Mouse (Mus musculus) testis, adult 2 months (tissue): ENCODE measurements around the gene Nup210. TPM values are rescaled to one million over a fixed set of nuclear protein-coding genes. Genes with fewer than 3 reads are reported as not detected.
A peak's percentile ranks its signal among the peaks of the same experiment; 100 is the strongest.

Experiments used
- H3K27ac ChIP-seq: fragments of 200-500 bp; 2 replicates; pipeline ENCODE4 v1.5.1; 2012; ENCODE audit warnings: low read depth, low read length; ENCODE audit not compliant: control insufficient read depth, insufficient read depth
- H3K27me3 ChIP-seq: fragments of 200-500 bp; 2 replicates; pipeline ENCODE4 v1.6.1; 2012; ENCODE audit warnings: mild to moderate bottlenecking, low read length, moderate library complexity; ENCODE audit not compliant: control insufficient read depth, insufficient read depth
- H3K36me3 ChIP-seq: fragments of 200-500 bp; 2 replicates; pipeline ENCODE4 v1.6.1; 2012; ENCODE audit warnings: mild to moderate bottlenecking, low read length; ENCODE audit not compliant: control insufficient read depth, insufficient read depth
- H3K4me1 ChIP-seq: fragments of 200-500 bp; 2 replicates; pipeline ENCODE4 v1.6.1; 2012; ENCODE audit warnings: low read length; ENCODE audit not compliant: control insufficient read depth, insufficient read depth
- H3K4me3 ChIP-seq: fragments of 200-500 bp; 2 replicates; pipeline ENCODE4 v1.5.1; 2012; ENCODE audit warnings: low read depth, mild to moderate bottlenecking, low read length, moderate library complexity, mixed read lengths; ENCODE audit not compliant: control insufficient read depth
- CTCF ChIP-seq: fragments of 200-500 bp; IDR thresholded peaks from 2 replicates; pipeline ENCODE4 v1.5.1; 2012; ENCODE audit warnings: low read depth, mild to moderate bottlenecking, inconsistent platforms, low read length, moderate library complexity; ENCODE audit not compliant: control insufficient read depth, insufficient read depth, insufficient replicate concordance
- POLR2A ChIP-seq: fragments of 200-500 bp; IDR thresholded peaks from 2 replicates; pipeline ENCODE4 v1.6.1; 2012; ENCODE audit warnings: low read depth, mild to moderate bottlenecking, inconsistent platforms, low read length, moderate library complexity; ENCODE audit not compliant: control insufficient read depth
- polyA plus RNA-seq: library from polyadenylated mRNA; depleted of rRNA; stranded (reverse); fragments of >200 nt; gene quantifications from 2 replicates; pipeline ENCODE4 v1.2.3, GENCODE M21; 2012

The Nup210 gene
- polyA plus RNA-seq, 1 experiment: 9.9 TPM

DNA sequence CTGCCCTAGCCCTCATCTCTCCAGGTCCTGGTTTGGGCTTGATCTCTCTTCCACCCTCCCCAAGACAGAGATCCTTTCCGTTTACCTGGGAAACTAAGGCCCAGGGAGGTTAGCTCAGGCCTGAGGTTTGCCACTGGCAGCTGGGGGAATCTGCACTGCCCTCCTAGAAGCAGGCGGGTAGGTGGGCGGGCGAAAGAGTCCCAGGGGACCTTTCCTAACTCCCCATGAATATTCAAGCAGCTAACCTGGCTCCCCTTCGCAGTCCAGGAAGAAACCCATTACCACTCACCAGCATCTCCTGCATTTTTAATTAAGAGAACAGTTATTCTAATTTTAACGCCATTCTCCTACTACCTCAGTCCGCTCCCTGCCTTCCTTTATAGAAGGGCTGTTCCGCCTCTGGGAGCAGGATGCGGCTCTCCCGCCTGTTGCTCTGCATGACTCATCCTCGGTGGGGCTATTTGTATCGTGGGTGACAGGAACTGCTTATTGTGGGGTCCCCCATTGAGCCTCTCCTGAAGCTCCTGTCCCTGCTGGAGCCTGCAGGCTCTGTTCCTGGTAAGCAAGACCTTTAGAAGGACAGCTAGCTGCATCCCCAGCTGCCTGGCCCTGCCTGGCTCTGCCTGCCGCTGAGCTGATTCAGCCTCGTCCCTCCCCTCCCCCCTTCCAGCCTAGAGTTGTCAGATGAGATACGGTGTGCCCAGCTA, 115.7 kb downstream of the Nup210 start:
- Histone ChIP-seq H3K27me3 (no peaks in the 10 kb centered on the region), H3K27ac (no peak overlapping the region), H3K4me3 (no peak overlapping the region), H3K36me3 (no peaks in the 10 kb centered on the region), H3K4me1 (peaks cover 3% of the 10 kb centered on the region)
- TF ChIP-seq POLR2A: no peak
- TF ChIP-seq CTCF: no peak

DNA sequence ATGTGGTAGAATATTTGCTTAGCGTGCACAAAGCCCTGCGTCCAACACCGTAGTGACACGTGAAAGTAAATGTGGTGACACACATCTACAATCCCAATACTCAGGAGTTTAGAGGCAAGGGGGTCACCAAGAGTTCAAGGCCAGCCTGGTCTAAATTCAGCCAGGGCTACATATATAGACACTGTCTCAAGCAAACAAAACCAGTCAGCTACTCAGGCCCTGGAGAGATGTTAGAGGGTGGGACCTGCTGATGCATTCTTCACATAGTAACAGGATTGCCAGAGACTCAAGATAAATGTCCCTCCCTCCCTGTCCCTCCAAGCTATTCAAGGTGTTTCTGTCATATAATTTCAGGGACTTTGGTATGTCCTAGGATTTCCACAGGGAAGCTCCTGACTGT, 117.5 kb downstream of the Nup210 start:
- no peak overlapping the region for H3K27ac ChIP-seq
- no peak for TF ChIP-seq POLR2A
- TF ChIP-seq CTCF: no peak
- H3K4me3 ChIP-seq: no peak overlapping the region
- H3K4me1 ChIP-seq: peaks cover 3% of the 10 kb centered on the region
- H3K36me3 ChIP-seq: no peaks in the 10 kb centered on the region
- no peaks in the 10 kb centered on the region for H3K27me3 ChIP-seq

DNA sequence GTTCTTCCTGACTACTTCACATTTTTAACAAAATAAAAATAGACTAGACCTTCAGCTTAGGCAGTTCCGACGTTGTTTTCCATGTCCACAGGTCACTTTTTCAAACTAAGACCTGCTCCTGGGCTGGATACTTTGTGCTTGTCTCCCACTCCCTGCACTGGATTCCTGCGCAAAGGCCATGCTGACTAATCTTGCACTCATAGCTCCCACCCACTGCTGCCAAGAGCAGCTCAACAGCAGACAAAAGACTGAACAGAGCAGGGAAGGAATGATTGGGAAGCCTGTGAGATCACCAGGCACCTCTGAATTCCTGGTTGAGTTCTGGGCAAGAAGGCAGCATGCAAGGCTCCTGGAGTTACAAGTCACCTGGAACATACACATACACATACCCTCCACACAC, 119.6 kb downstream of the Nup210 start:
- Histone ChIP-seq H3K4me1 (peaks cover 3% of the 10 kb centered on the region), H3K27me3 (no peaks in the 10 kb centered on the region), H3K36me3 (no peaks in the 10 kb centered on the region), H3K27ac (no peak overlapping the region), H3K4me3 (no peak overlapping the region)
- no peak for TF ChIP-seq CTCF
- TF ChIP-seq POLR2A: no peak

DNA sequence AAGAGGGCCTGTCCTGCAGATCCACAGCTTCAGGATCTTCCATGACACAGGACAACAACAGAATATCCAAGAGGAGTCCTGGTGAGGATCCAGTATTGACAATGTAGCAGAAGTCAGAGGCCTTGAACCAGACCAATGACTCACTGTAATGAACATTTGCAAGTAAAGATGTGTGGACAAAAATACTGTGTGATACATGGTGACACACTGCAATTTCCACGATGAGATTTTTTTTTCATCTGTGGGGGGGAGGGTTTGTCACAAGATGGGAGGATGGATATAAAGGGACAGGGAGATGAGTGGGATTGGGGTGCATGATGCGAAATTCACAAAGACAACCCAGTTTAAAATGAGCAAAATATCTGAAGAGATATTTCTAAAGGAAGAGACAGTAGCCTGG, 120.4 kb downstream of the Nup210 start:
- Histone ChIP-seq H3K27me3 (no peaks in the 10 kb centered on the region), H3K4me1 (peaks cover 3% of the 10 kb centered on the region), H3K36me3 (no peaks in the 10 kb centered on the region), H3K4me3 (no peak overlapping the region), H3K27ac (no peak overlapping the region)
- TF ChIP-seq CTCF: no peak
- TF ChIP-seq POLR2A: no peak

DNA sequence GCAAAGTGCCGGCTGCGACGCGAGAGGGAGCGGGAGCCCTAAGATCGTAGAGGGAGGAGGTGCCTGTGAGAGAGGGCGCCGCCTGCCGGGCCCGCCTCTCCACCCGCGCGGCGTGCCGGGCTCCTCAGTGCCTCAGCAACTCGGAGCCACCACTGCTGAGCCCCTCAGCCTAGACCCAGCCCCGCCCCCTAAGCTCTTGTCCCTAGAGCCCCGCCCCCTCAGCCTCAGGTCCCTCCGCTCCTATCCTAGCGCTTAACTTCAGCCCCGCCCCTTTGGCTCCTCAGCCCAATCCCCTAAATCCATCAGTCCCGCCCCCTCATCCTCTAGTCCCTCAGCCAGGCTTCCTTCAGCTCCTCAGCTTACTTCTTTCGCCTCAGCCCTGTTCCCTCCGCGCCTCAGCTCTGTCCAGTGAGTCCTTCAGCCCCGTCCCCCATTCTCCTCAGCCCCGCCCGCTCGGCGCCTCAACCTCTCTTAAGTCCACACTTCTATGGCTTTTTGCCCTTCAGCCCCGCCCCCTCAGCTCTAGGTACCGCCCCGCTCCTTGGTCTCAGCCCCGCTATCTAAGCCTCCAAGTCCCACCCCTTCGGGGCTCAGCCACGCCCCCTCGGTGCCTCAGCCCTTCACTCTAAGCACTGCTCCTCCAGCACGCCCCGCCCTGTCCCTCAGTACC, 127.8 kb downstream of the Nup210 start, which contains the start of gene Iqsec1:
Gene Iqsec1, minus strand, starts transcription at position 38 of the 670 bp plus-strand sequence.
- Histone ChIP-seq H3K27ac (peak within 1 kb of the TSS; percentile 69), H3K4me1 (peaks cover 8% of the 10 kb centered on the region)

DNA sequence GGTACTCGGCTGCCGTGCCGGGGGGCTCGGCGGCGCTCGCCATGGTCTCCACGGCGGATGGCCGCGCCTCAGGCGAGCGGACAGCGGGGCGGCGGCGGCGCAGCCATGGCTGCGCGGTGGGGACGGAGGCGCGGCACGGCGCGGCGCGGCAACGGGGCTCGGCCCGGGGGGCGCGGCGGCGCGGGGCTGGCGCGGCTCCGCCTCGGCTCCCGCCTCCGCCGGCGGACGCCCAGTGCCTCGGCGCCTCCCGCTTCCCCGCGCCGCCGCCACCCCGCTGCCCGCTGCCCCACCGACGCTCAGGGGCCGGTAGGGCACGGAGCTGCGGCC, 128.4 kb downstream of the Nup210 start:
- TF ChIP-seq POLR2A: no peak
- no peak for TF ChIP-seq CTCF
- H3K36me3 ChIP-seq: no peaks in the 10 kb centered on the region
- no peak overlapping the region for H3K27ac ChIP-seq

More for the DNA sequence above, 127.8 kb downstream of the Nup210 start, which contains the start of gene Iqsec1:
- Histone ChIP-seq H3K27me3 (no peaks in the 10 kb centered on the region; the same call in 1 of the 2 replicates), H3K4me3 (peak within 1 kb of the TSS; percentile 80), H3K36me3 (no peaks in the 10 kb centered on the region)
- TF ChIP-seq CTCF (peak; percentile 14; the same call in 1 of the 2 replicates), POLR2A (0 out of 2 replicates have a peak, but pooled peaks have one; percentile 32)

DNA sequence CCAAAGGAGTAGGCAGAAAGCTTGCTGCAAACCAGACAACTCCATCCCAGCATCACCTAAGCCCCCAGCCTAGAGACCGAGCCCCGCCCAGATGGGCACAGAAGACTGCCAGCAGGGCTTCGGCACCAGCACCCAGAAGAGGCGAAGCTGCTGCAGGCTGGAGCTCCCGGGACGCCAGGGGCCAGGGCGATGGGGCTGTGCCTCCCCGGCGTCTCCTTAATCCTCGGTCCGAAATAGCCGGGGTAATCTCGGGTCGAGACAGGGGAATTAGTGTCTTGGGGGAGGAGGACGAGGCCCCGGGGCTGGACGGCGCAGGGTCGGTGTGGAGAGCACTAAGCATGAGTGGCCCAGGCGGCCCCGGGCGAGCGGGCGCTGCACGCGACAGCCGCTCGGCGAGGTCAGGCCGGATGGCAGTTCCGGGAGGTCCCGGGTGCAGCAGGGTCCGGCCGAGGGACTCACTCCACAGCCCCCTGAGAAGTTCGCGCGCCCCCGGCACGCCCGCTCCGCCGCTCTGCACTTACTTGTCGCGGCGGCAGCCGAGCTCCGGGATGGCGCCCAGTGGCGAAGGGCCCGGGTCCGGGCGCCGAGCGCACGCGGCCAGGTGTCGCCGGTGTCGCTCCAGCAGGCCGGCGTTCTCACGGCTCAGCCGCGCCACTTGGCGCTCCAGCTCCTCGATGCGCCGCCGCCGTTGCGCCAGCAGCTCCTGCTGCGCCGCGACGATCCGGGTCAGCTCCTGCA, 128.9 kb downstream of the Nup210 start:
- Histone ChIP-seq H3K4me3 (peak overlapping the region; percentile 80), H3K27me3 (no peaks in the 10 kb centered on the region; the same call in 1 of the 2 replicates), H3K36me3 (no peaks in the 10 kb centered on the region), H3K4me1 (peaks cover 8% of the 10 kb centered on the region), H3K27ac (peak overlapping the region; percentile 19; the same call in 1 of the 2 replicates)
- TF ChIP-seq POLR2A (no peak), CTCF (no peak)

More for the DNA sequence above, 128.4 kb downstream of the Nup210 start:
- Histone ChIP-seq H3K4me1 (peaks cover 8% of the 10 kb centered on the region), H3K4me3 (peak overlapping the region; percentile 80), H3K27me3 (no peaks in the 10 kb centered on the region; the same call in 1 of the 2 replicates)
